Mouse (Mus musculus) MEL (cell line): Measurements from ENCODE around the gene Ccdc17. TPM values are rescaled to one million over a fixed set of nuclear protein-coding genes. Genes with fewer than 3 reads are reported as not detected.
A peak's percentile ranks its signal among the peaks of the same experiment; 100 is the strongest.

Source experiments
- DNase-seq: peaks from one replicate; pipeline ENCODE4 v3.0.0; 2011; ENCODE audit warnings: low read depth, low spot score
- H3K27ac ChIP-seq: 2 replicates; pipeline ENCODE4 v1.5.1; 2012; ENCODE audit warnings: low read depth, mild to moderate bottlenecking, control low read depth, low read length, moderate library complexity; ENCODE audit not compliant: control insufficient read depth
- H3K27me3 ChIP-seq, 2 experiments: fragments of 150-350 bp in 1 of 2; sonication (generic) in 1 of 2; 2 replicates each; pipeline ENCODE4 v1.6.1; 2012; ENCODE audit warnings: low read length in 2 of 2, mild to moderate bottlenecking in 2 of 2, improper control_type of control experiment in 1 of 2, moderate library complexity in 1 of 2; ENCODE audit not compliant: insufficient read depth in 2 of 2, control insufficient read depth in 1 of 2
- H3K36me3 ChIP-seq, 2 experiments: 2 replicates each; pipeline ENCODE4 v1.6.1; 2012 to 2014; ENCODE audit warnings: low read length in 2 of 2, improper control_type of control experiment in 1 of 2, inconsistent platforms in 1 of 2, mild to moderate bottlenecking in 1 of 2; ENCODE audit not compliant: insufficient read depth in 2 of 2, control insufficient read depth in 1 of 2
- H3K4me1 ChIP-seq, 2 experiments: fragments of 150-350 bp in 1 of 2; sonication (generic) in 1 of 2; 2 replicates each; pipeline ENCODE4 v1.6.1; 2012; ENCODE audit warnings: low read length in 2 of 2, improper control_type of control experiment in 1 of 2, mild to moderate bottlenecking in 1 of 2; ENCODE audit not compliant: insufficient read depth in 2 of 2, control insufficient read depth in 1 of 2
- H3K4me3 ChIP-seq, 2 experiments: fragments of 150-350 bp in 1 of 2; sonication (generic) in 1 of 2; 2 replicates each; pipeline ENCODE4 v1.5.1; 2012; ENCODE audit warnings: low read depth in 2 of 2, low read length in 2 of 2, mild to moderate bottlenecking in 2 of 2, moderate library complexity in 2 of 2, control low read depth in 1 of 2, improper control_type of control experiment in 1 of 2; ENCODE audit not compliant: control insufficient read depth in 1 of 2, insufficient read depth in 1 of 2
- H3K79me2 ChIP-seq: 2 replicates; pipeline ENCODE4 v1.6.1; 2012; ENCODE audit warnings: mild to moderate bottlenecking, low read length, moderate library complexity; ENCODE audit not compliant: control insufficient read depth, poor library complexity, insufficient read depth
- H3K9ac ChIP-seq: 2 replicates; pipeline ENCODE4 v1.6.1; 2012; ENCODE audit warnings: low read depth, mild to moderate bottlenecking, control low read depth, low read length, moderate library complexity; ENCODE audit not compliant: control insufficient read depth, poor library complexity, severe bottlenecking
- H3K9me3 ChIP-seq: fragments of 150-350 bp; sonication (generic); replicated peaks from 2 replicates; pipeline ENCODE4 v1.6.1; 2012; ENCODE audit warnings: mild to moderate bottlenecking, low read length, improper control_type of control experiment, moderate library complexity; ENCODE audit not compliant: insufficient read depth
- CHD2 ChIP-seq: IDR thresholded peaks from 2 replicates; pipeline ENCODE4 v1.6.1; 2011; ENCODE audit warnings: low read length, improper control_type of control experiment
- CTCF ChIP-seq, 3 experiments: IDR thresholded peaks in 2 of 3; conservative IDR thresholded peaks in 1 of 3; 2 replicates each; pipeline ENCODE4 v1.5.1; 2011 to 2012; ENCODE audit warnings: low read length in 3 of 3, low read depth in 2 of 3, mild to moderate bottlenecking in 2 of 3, improper control_type of control experiment in 1 of 3, inconsistent platforms in 1 of 3, mixed read lengths in 1 of 3, moderate library complexity in 1 of 3; ENCODE audit not compliant: control insufficient read depth in 1 of 3, insufficient read depth in 1 of 3, poor library complexity in 1 of 3, severe bottlenecking in 1 of 3
- ELF1 ChIP-seq: IDR thresholded peaks from 2 replicates; pipeline ENCODE4 v1.6.1; 2014; ENCODE audit warnings: low read depth, mild to moderate bottlenecking, inconsistent platforms, low read length, improper control_type of control experiment, moderate library complexity
- JUND ChIP-seq: IDR thresholded peaks from 2 replicates; pipeline ENCODE4 v1.6.1; 2011; ENCODE audit warnings: low read depth, mild to moderate bottlenecking, improper control_type of control experiment, low read length
- MYB ChIP-seq: IDR thresholded peaks from 2 replicates; pipeline ENCODE4 v1.6.1; 2011; ENCODE audit warnings: mild to moderate bottlenecking, low read depth, low read length, improper control_type of control experiment
- MYC ChIP-seq: IDR thresholded peaks from 2 replicates; pipeline ENCODE4 v1.6.1; 2011; ENCODE audit warnings: low read depth, mild to moderate bottlenecking, low read length, improper control_type of control experiment, moderate library complexity
- RAD21 ChIP-seq: IDR thresholded peaks from 2 replicates; pipeline ENCODE4 v1.6.1; 2011; ENCODE audit warnings: mild to moderate bottlenecking, low read depth, low read length, improper control_type of control experiment
- SMC3 ChIP-seq: IDR thresholded peaks from 2 replicates; pipeline ENCODE4 v1.6.1; 2011; ENCODE audit warnings: low read depth, low read length, improper control_type of control experiment
- USF2 ChIP-seq, 2 experiments: IDR thresholded peaks; 2 replicates each; pipeline ENCODE4 v1.6.1; 2011 to 2012; ENCODE audit warnings: improper control_type of control experiment in 2 of 2, low read length in 2 of 2, borderline replicate concordance in 1 of 2, inconsistent platforms in 1 of 2, low read depth in 1 of 2, mild to moderate bottlenecking in 1 of 2; ENCODE audit not compliant: insufficient read depth in 1 of 2
- ZMIZ1 ChIP-seq: IDR thresholded peaks from 2 replicates; pipeline ENCODE4 v1.6.1; 2012; ENCODE audit warnings: low read depth, mild to moderate bottlenecking, inconsistent platforms, low read length, improper control_type of control experiment, moderate library complexity
- ZNF384 ChIP-seq: IDR thresholded peaks from 2 replicates; pipeline ENCODE4 v1.6.1; 2012; ENCODE audit warnings: low read depth, mild to moderate bottlenecking, inconsistent platforms, low read length, improper control_type of control experiment
- polyA plus RNA-seq, 2 experiments: library from polyadenylated mRNA; stranded (reverse) in 1 of 2; unstranded in 1 of 2; fragments of >175 nt in 1 of 2; fragments of >200 nt in 1 of 2; gene quantifications; 2 replicates each; pipeline versions ENCODE4 v1.2.1 to v1.2.4; 2012; ENCODE audit warnings: low replicate concordance in 2 of 2, low read depth in 1 of 2; ENCODE audit not compliant: insufficient read length in 2 of 2, insufficient read depth in 1 of 2, missing spikeins in 1 of 2
- total RNA-seq: library from RNA; depleted of rRNA; stranded (reverse); fragments of 300-350 nt; gene quantifications from 2 replicates; pipeline ENCODE4 v1.2.3, GENCODE M21; 2012

The Ccdc17 gene
- total and polyA plus RNA-seq, 3 experiments, result 1.2 to 1.5 TPM; not detected in 1

- H3K79me2 ChIP-seq, result no peaks in the 10 kb centered on the region
- H3K27ac ChIP-seq, result no peak overlapping the region
- no peak for TF ChIP-seq ZNF384
- DNase-seq, result no peak
- no peak overlapping the region for H3K4me3 ChIP-seq
- H3K27me3 ChIP-seq, result no peaks in the 10 kb centered on the region
- H3K4me1 ChIP-seq, result no peaks in the 10 kb centered on the region
- H3K9me3 ChIP-seq, result no peaks in the 10 kb centered on the region
- H3K9ac ChIP-seq, result no peak overlapping the region
- H3K36me3 ChIP-seq, result peaks cover 0 to 38% of the 10 kb centered on the region in 2 experiments; a peak in 2 of 4 replicates
Observed at GRCm38 (mm10) chr4:116638821-116639220, 42.4 kb downstream of the Ccdc17 start.

GRCm38 (mm10) chr4:116642071-116642470 lies 45.6 kb downstream of the Ccdc17 start:
- peak; percentile 34 for DNase-seq
- Histone ChIP-seq H3K4me3 (no peak overlapping the region), H3K27me3 (no peaks in the 10 kb centered on the region), H3K4me1 (no peaks in the 10 kb centered on the region), H3K79me2 (peaks cover 14% of the 10 kb centered on the region), H3K9ac (no peak overlapping the region), H3K27ac (no peak overlapping the region), H3K36me3 (peaks cover 0 to 41% of the 10 kb centered on the region in 2 experiments; a peak in 2 of 4 replicates), H3K9me3 (no peaks in the 10 kb centered on the region)
- TF ChIP-seq USF2 (IDR thresholded peaks at IDR 0.05; ENCODE audit: borderline replicate concordance in 1 of 2, insufficient read depth in 1 of 2, low read depth in 1 of 2, low read length in 2 of 2), result no peak
- peak; percentile 13; the same call in 1 of the 2 replicates for TF ChIP-seq SMC3
- TF ChIP-seq CTCF (IDR thresholded peaks at IDR 0.05 in 2 of 3, conservative IDR thresholded peaks at IDR 0.05 in 1 of 3; ENCODE audit: control insufficient read depth in 1 of 3, insufficient read depth in 1 of 3, low read depth in 2 of 3, low read length in 3 of 3, poor library complexity in 1 of 3, severe bottlenecking in 1 of 3), result peak in 2 of 3 experiments; percentile 9 to 44; a peak in 3 of 6 replicates
- TF ChIP-seq ELF1, result no peak
- TF ChIP-seq MYC, result 0 out of 2 replicates have a peak, but pooled peaks have one; percentile 43

GRCm38 (mm10) chr4:116644326-116644725 lies 47.9 kb downstream of the Ccdc17 start:
- no peak overlapping the region for H3K4me3 ChIP-seq
- H3K27ac ChIP-seq, result no peak overlapping the region
- H3K9me3 ChIP-seq, result no peaks in the 10 kb centered on the region
- no peaks in the 10 kb centered on the region for H3K27me3 ChIP-seq
- H3K4me1 ChIP-seq, result peaks cover under 1 to 2% of the 10 kb centered on the region in 2 experiments; a peak in 1 of 4 replicates
- TF ChIP-seq SMC3 (peak; percentile 30), ZMIZ1 (no peak), JUND (no peak), CTCF (IDR thresholded peaks at IDR 0.05 in 2 of 3, conservative IDR thresholded peaks at IDR 0.05 in 1 of 3; ENCODE audit: control insufficient read depth in 1 of 3, insufficient read depth in 1 of 3, low read depth in 2 of 3, low read length in 3 of 3, poor library complexity in 1 of 3, severe bottlenecking in 1 of 3) (peak; percentile 25 to 46 (median 37); a peak in 4 of 6 replicates), MYB (no peak), RAD21 (peak; percentile 30), CHD2 (no peak)
- H3K79me2 ChIP-seq, result peaks cover 31% of the 10 kb centered on the region
- peak; percentile 62 for DNase-seq
- H3K36me3 ChIP-seq, result peaks cover 12 to 39% of the 10 kb centered on the region in 2 experiments
- no peak overlapping the region for H3K9ac ChIP-seq
